Mouse (Mus musculus): ENCODE results near the gene Mdga1. TPM values are rescaled to one million over a fixed set of nuclear protein-coding genes. Genes with fewer than 3 reads are reported as not detected.
A peak's percentile ranks its signal among the peaks of the same experiment; 100 is the strongest.

Gene Mdga1
- polyA plus RNA-seq, 1 experiment from 2014 or later: 2.1 TPM

GRCm38 (mm10) chr17:29888981-29889980, 80.6 kb downstream of the Mdga1 start:
- H3K9ac ChIP-seq: peak overlapping the region; percentile 27
- 0 out of 2 replicates have a peak, but pooled peaks have one; percentile 27 for ATAC-seq (replicated peaks; ENCODE audit: low FRiP score)
- H3K9me3 ChIP-seq (replicated peaks): no peaks in the 10 kb centered on the region; the same call in 1 of the 2 replicates
- H3K27me3 ChIP-seq: peaks cover 75% of the 10 kb centered on the region
- H3K27ac ChIP-seq: no peak overlapping the region
- peak overlapping the region; percentile 100 for H3K4me2 ChIP-seq
- H3K4me3 ChIP-seq (replicated peaks): peak overlapping the region; percentile 67
- H3K36me3 ChIP-seq: no peaks in the 10 kb centered on the region
- under 1% methylated on average over 67 of the region's 67 CpGs for WGBS
- H3K4me1 ChIP-seq: peaks cover 49% of the 10 kb centered on the region

GRCm38 (mm10) chr17:29887881-29888826, 81.7 kb downstream of the Mdga1 start:
- H3K9ac ChIP-seq: peak overlapping the region; percentile 47
- H3K4me3 ChIP-seq (replicated peaks): peak overlapping the region; percentile 67
- no peaks in the 10 kb centered on the region for H3K36me3 ChIP-seq
- ATAC-seq (replicated peaks; ENCODE audit: low FRiP score): peak; percentile 38
- peaks cover 86% of the 10 kb centered on the region for H3K27me3 ChIP-seq
- H3K4me2 ChIP-seq: peak overlapping the region; percentile 100
- H3K4me1 ChIP-seq: peaks cover 54% of the 10 kb centered on the region
- 0 out of 2 replicates have a peak overlapping the region, but pooled peaks have one; percentile 48 for H3K27ac ChIP-seq
- WGBS: under 1% methylated on average over 77 of the region's 93 CpGs
- H3K9me3 ChIP-seq (replicated peaks): no peaks in the 10 kb centered on the region

GRCm38 (mm10) chr17:29887271-29887880, 82.5 kb downstream of the Mdga1 start:
- H3K36me3 ChIP-seq: no peaks in the 10 kb centered on the region
- peak; percentile 54 for ATAC-seq (replicated peaks; ENCODE audit: low FRiP score)
- peak overlapping the region; percentile 47 for H3K9ac ChIP-seq
- H3K27ac ChIP-seq: 0 out of 2 replicates have a peak overlapping the region, but pooled peaks have one; percentile 4
- peaks cover 82% of the 10 kb centered on the region for H3K27me3 ChIP-seq
- H3K4me1 ChIP-seq: peaks cover 56% of the 10 kb centered on the region
- peak overlapping the region; percentile 67 for H3K4me3 ChIP-seq (replicated peaks)
- peak overlapping the region; percentile 100 for H3K4me2 ChIP-seq
- WGBS: under 1% methylated on average over 56 of the region's 57 CpGs
- H3K9me3 ChIP-seq (replicated peaks): no peaks in the 10 kb centered on the region

GRCm38 (mm10) chr17:29886655-29887251, 83.1 kb downstream of the Mdga1 start:
- under 1% methylated on average over 38 of the region's 39 CpGs for WGBS

DNA sequence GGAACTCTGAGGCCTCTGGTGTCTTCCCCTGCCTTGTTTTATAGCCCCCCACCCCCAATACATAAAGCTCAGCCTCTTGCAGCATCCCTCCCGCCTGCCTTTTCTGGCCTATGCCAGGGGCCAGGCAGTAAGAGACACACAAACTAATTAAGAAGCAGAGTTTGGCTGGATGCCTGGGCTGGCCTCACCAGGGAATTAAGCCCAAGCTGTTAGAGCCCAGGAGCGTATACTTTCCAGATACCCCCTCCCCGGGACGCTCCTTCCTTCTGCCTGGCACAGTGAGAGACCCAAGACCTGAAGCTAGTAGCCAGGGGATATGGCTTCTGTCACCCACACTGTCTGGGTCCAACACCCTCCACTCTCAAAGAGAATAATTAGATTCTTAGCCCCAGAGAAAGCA, 83.8 kb downstream of the Mdga1 start:
- no peak for ATAC-seq (replicated peaks; ENCODE audit: low FRiP score)
- Histone ChIP-seq H3K4me3 (replicated peaks) (peak overlapping the region; percentile 67), H3K9me3 (replicated peaks) (no peaks in the 10 kb centered on the region), H3K4me1 (peaks cover 56% of the 10 kb centered on the region), H3K27ac (no peak overlapping the region), H3K4me2 (peak overlapping the region; percentile 100), H3K27me3 (peaks cover 73% of the 10 kb centered on the region), H3K36me3 (no peaks in the 10 kb centered on the region), H3K9ac (peak overlapping the region; percentile 47)
- WGBS: 10% methylated on average over 4 of the region's 4 CpGs

More at GRCm38 (mm10) chr17:29886655-29887251, 83.1 kb downstream of the Mdga1 start:
- H3K9ac ChIP-seq: peak overlapping the region; percentile 47
- H3K36me3 ChIP-seq: no peaks in the 10 kb centered on the region
- 0 out of 2 replicates have a peak overlapping the region, but pooled peaks have one; percentile 4 for H3K27ac ChIP-seq
- H3K9me3 ChIP-seq (replicated peaks): no peaks in the 10 kb centered on the region
- H3K27me3 ChIP-seq: peaks cover 80% of the 10 kb centered on the region
- no peak for ATAC-seq (replicated peaks; ENCODE audit: low FRiP score)
- H3K4me2 ChIP-seq: peak overlapping the region; percentile 100
- peaks cover 56% of the 10 kb centered on the region for H3K4me1 ChIP-seq
- H3K4me3 ChIP-seq (replicated peaks): peak overlapping the region; percentile 67

DNA sequence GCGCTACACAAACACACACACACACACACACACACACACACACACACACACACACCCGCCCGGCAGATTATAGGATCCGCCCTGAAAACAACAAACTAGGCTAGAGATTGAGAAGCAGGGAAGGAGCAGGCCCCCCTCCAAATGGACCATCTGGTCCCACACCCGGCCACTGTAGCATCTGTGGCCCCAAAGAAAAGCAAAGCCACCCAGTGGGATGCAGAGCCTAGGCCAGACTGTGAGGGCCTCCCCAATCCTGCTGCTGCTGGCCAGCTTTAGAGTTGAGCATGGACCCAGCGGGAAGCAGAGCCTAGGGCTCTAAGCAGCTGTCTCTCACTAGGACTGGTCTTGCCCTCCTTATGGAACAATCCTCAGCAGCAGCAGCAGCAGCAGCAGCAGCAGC, 85.3 kb downstream of the Mdga1 start:
- ATAC-seq (replicated peaks; ENCODE audit: low FRiP score): no peak

DNA sequence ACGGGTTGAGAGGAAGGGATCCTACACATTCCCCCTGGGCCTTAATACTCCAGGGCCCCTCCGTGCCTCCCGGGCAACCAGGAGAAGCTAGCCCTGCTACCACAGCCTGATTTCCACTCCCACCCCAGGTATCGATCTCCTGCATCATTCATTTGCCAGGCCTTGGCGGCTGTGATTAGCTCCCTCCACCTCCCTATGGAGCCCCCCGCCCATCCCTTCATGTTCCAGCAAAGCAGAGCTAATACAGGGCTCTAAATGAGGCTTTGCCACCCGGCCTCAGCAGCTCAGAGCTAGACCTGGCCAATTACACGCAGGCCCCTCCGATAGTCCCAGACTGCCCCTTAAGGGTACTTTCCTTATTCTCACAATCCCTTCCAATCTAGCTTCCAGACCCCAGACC, 86.5 kb downstream of the Mdga1 start:
- Histone ChIP-seq H3K27ac (no peak overlapping the region), H3K27me3 (peaks cover 54% of the 10 kb centered on the region), H3K4me2 (no peak overlapping the region), H3K4me1 (peaks cover 39% of the 10 kb centered on the region), H3K9me3 (replicated peaks) (no peaks in the 10 kb centered on the region), H3K9ac (0 out of 2 replicates have a peak overlapping the region, but pooled peaks have one; percentile 16), H3K4me3 (replicated peaks) (no peak overlapping the region), H3K36me3 (no peaks in the 10 kb centered on the region)
- ATAC-seq (replicated peaks; ENCODE audit: low FRiP score): no peak
- 51% methylated on average over 9 of the region's 9 CpGs for WGBS

More for the DNA sequence above, 85.3 kb downstream of the Mdga1 start:
- Histone ChIP-seq H3K36me3 (no peaks in the 10 kb centered on the region), H3K9me3 (replicated peaks) (no peaks in the 10 kb centered on the region), H3K27ac (no peak overlapping the region), H3K4me1 (peaks cover 52% of the 10 kb centered on the region), H3K27me3 (peaks cover 62% of the 10 kb centered on the region), H3K4me3 (replicated peaks) (no peak overlapping the region), H3K4me2 (no peak overlapping the region), H3K9ac (no peak overlapping the region)
- WGBS: 63% methylated on average over 6 of the region's 6 CpGs

GRCm38 (mm10) chr17:29882885-29883284, 87.0 kb downstream of the Mdga1 start:
- WGBS: 2% methylated on average over 5 of the region's 5 CpGs
- no peak for ATAC-seq (replicated peaks; ENCODE audit: low FRiP score)

DNA sequence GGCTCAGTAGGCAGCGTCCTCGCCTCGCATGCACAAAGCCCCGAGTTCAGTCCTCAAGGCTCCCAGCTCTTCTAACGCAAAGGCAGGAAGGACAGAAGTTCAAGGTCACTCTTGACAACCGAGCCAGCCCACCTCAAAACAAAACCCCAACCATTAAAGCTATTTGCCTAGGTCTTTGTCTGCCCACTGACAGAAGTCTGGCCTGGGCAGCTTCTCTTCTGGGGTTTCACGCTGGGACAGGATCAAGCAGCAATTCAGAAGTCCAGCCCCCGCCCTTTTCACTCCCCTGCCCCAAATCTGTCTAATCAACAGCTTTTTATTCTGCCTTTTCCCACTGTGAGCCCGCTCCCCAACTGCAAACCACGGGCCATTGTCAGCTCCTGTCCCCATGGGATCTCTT, 89.6 kb downstream of the Mdga1 start:
- Histone ChIP-seq H3K4me3 (replicated peaks) (no peak overlapping the region), H3K27ac (no peak overlapping the region), H3K9ac (no peak overlapping the region), H3K4me2 (no peak overlapping the region), H3K4me1 (peaks cover 8% of the 10 kb centered on the region; the same call in 1 of the 2 replicates), H3K36me3 (no peaks in the 10 kb centered on the region), H3K9me3 (replicated peaks) (no peaks in the 10 kb centered on the region; the same call in 1 of the 2 replicates), H3K27me3 (peaks cover 26% of the 10 kb centered on the region)
- no peak for ATAC-seq (replicated peaks; ENCODE audit: low FRiP score)
- WGBS: 58% methylated on average over 10 of the region's 10 CpGs

More at GRCm38 (mm10) chr17:29882885-29883284, 87.0 kb downstream of the Mdga1 start:
- Histone ChIP-seq H3K27me3 (peaks cover 52% of the 10 kb centered on the region), H3K36me3 (no peaks in the 10 kb centered on the region), H3K4me1 (peaks cover 35% of the 10 kb centered on the region), H3K27ac (no peak overlapping the region), H3K9me3 (replicated peaks) (no peaks in the 10 kb centered on the region), H3K9ac (no peak overlapping the region), H3K4me3 (replicated peaks) (no peak overlapping the region), H3K4me2 (no peak overlapping the region)

DNA sequence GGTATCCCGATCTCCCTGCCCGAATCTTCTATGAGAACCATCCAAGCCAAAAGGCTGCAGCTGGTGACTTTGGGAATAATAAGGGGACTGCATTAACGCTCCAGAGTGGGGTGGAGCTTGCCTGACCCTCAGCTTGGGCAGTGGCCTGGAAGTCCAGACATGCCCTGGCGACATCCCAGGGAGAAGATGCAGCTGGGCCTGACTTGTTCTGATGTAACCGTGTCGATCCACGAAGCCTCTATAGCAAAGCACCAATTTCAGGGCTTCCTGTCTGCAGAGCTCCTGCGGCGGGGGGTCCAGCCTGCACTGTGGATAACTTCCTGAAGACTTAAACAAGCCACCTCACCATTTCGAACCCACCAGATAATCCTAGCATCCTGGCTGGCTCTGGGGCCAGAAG, 90.9 kb downstream of the Mdga1 start:
- Histone ChIP-seq H3K4me1 (peaks cover 10% of the 10 kb centered on the region; the same call in 1 of the 2 replicates), H3K9me3 (replicated peaks) (no peaks in the 10 kb centered on the region; the same call in 1 of the 2 replicates), H3K27me3 (peaks cover 16% of the 10 kb centered on the region), H3K27ac (no peak overlapping the region), H3K4me2 (no peak overlapping the region), H3K36me3 (no peaks in the 10 kb centered on the region), H3K9ac (no peak overlapping the region), H3K4me3 (replicated peaks) (no peak overlapping the region)
- no peak for ATAC-seq (replicated peaks; ENCODE audit: low FRiP score)
- 80% methylated on average over 10 of the region's 10 CpGs for WGBS
